In genomic region chr17:31163821-31164220, GRCm38 (mm10) we compare ENCODE assay signal across 33 mouse cellular contexts. TPM values are rescaled to one million over a fixed set of nuclear protein-coding genes. Genes with fewer than 3 reads are reported as not detected.
DNase-seq lines count a peak whose midpoint lies in the region; ATAC-seq and TF ChIP-seq lines count a peak whose summit lies in the region.
"Had no signal": no experiment of that assay in that cellular context is flagged by ENCODE, and none has a peak within 500 bp of the region (broad histone marks: within the 10 kb centered on the region; RNA-seq: fewer than 3 reads in every experiment).

No protein-coding gene starts in this region.

- peak overlapping the region; percentile 29; the same call in 1 of the 2 replicates for H3K4me2 ChIP-seq in stomach, postnatal 0 days (replicated peaks; ENCODE audit: low read depth)
- H3K4me2 ChIP-seq: embryonic facial prominence, embryonic 12.5 days; embryonic facial prominence, embryonic 15.5 days; forebrain, embryonic 15.5 days; heart, embryonic 13.5 days; hindbrain, embryonic 12.5 days; hindbrain, embryonic 15.5 days had no signal

- H3K36me3 ChIP-seq in stomach, postnatal 0 days (ENCODE audit: control insufficient read depth, insufficient read depth, low read length), result no peaks in the 10 kb centered on the region
- H3K36me3 ChIP-seq: embryonic facial prominence, embryonic 12.5 days; embryonic facial prominence, embryonic 15.5 days; forebrain, embryonic 15.5 days; G1E; heart, embryonic 10.5 days; heart, embryonic 13.5 days; hindbrain, embryonic 12.5 days; hindbrain, embryonic 15.5 days had no signal

- intact Hi-C loops in left cerebral cortex, postnatal 36 days (cut with DNase I), result no loop called here

- peak overlapping the region; percentile 18; the same call in 1 of the 2 replicates for H3K4me3 ChIP-seq in stomach, postnatal 0 days (ENCODE audit: low read depth, low read length)
- H3K4me3 ChIP-seq: embryonic facial prominence, embryonic 12.5 days; embryonic facial prominence, embryonic 15.5 days; forebrain, embryonic 15.5 days; heart, embryonic 10.5 days; heart, embryonic 13.5 days; hindbrain, embryonic 12.5 days; hindbrain, embryonic 15.5 days had no signal

- H3K9ac ChIP-seq in stomach, postnatal 0 days (ENCODE audit: low read length), result peak overlapping the region; percentile 41
- H3K9ac ChIP-seq: embryonic facial prominence, embryonic 12.5 days; embryonic facial prominence, embryonic 15.5 days; forebrain, embryonic 15.5 days; heart, embryonic 13.5 days; hindbrain, embryonic 12.5 days; hindbrain, embryonic 15.5 days had no signal

- no peaks in the 10 kb centered on the region for H3K9me3 ChIP-seq in stomach, postnatal 0 days (ENCODE audit: control insufficient read depth, low read length)
- H3K9me3 ChIP-seq: embryonic facial prominence, embryonic 12.5 days; embryonic facial prominence, embryonic 15.5 days; forebrain, embryonic 15.5 days; hindbrain, embryonic 12.5 days; hindbrain, embryonic 15.5 days had no signal

- H3K27ac ChIP-seq in stomach, postnatal 0 days (replicated peaks), result peak overlapping the region; percentile 79
- H3K27ac ChIP-seq: embryonic facial prominence, embryonic 12.5 days; embryonic facial prominence, embryonic 15.5 days; forebrain, embryonic 15.5 days; heart, embryonic 10.5 days; heart, embryonic 13.5 days; hindbrain, embryonic 12.5 days; hindbrain, embryonic 15.5 days had no signal

- no peaks in the 10 kb centered on the region for H3K4me1 ChIP-seq in stomach, postnatal 0 days (replicated peaks; ENCODE audit: control insufficient read depth, insufficient read depth)
- H3K4me1 ChIP-seq: embryonic facial prominence, embryonic 12.5 days; embryonic facial prominence, embryonic 15.5 days; forebrain, embryonic 15.5 days; heart, embryonic 13.5 days; hindbrain, embryonic 15.5 days had no signal

- DNase-seq in stomach, postnatal 0 days (ENCODE audit: low spot score), result no peak
- peak; percentile 83 for DNase-seq in thymus, postnatal 0 days (ENCODE audit: low spot score)
- DNase-seq in thymus, postnatal 25 days, result peak; percentile 75
- DNase-seq in spleen, adult 12 weeks (ENCODE audit: low spot score), result no peak
- DNase-seq in left cerebral cortex, postnatal 36 days (ENCODE audit: low spot score in 2 of 2), result no peak
- no peak for DNase-seq in heart, adult 8-10 months (ENCODE audit: low spot score)
- DNase-seq in kidney, postnatal 36 days, result no peak
- DNase-seq: adrenal gland, adult 2 months; adrenal gland, postnatal 14 days; B cell, adult 2 months; cerebellum, adult 11 months; cerebellum, adult 2 months; cerebellum, adult 9-11 months; cerebellum, postnatal 25 days; gastrocnemius, postnatal 25 days; heart, adult 18-20 months; heart, postnatal 14 days had no signal

- TF ChIP-seq CTCF in stomach, postnatal 0 days (IDR thresholded peaks at IDR 0.05; ENCODE audit: low read depth), result no peak

- no peak for ATAC-seq in stomach, postnatal 0 days (ENCODE audit: low FRiP score, low TSS enrichment)
- ATAC-seq: forebrain, embryonic 15.5 days had no signal

- H3K27me3 ChIP-seq in stomach, postnatal 0 days (ENCODE audit: control insufficient read depth, insufficient read depth, low read length), result no peaks in the 10 kb centered on the region
- H3K27me3 ChIP-seq: embryonic facial prominence, embryonic 12.5 days; embryonic facial prominence, embryonic 15.5 days; forebrain, embryonic 15.5 days; heart, embryonic 13.5 days; hindbrain, embryonic 12.5 days; hindbrain, embryonic 15.5 days had no signal

- 73% methylated on average over 2 of the region's 2 CpGs for WGBS in stomach, postnatal 0 days

- no peak for TF ChIP-seq EP300 in stomach, postnatal 0 days (optimal IDR thresholded peaks at IDR 0.05)

RNA-seq across cellular contexts. Expression of gene Tff1, which starts 1.3 kb away (rescaled TPM):
- 9,478 and 9,587 TPM in 2 replicates for polyA plus RNA-seq in stomach, postnatal 0 days (2015; fragmentation: Nextera tagmentation; extraction: Ambion mirVana)
- 4.3 and 7.4 TPM in 2 replicates for polyA plus RNA-seq in thymus, postnatal 0 days (2015; fragmentation: Nextera tagmentation; extraction: Ambion mirVana)
- total RNA-seq in left cerebral cortex, postnatal 36 days (2021), result not detected
- not detected for total RNA-seq in heart, adult 8-10 months (2022)
- total RNA-seq: adrenal gland, adult 2 months; adrenal gland, postnatal 14 days; adrenal gland, postnatal 4 days; common myeloid progenitor, adult 5-6 weeks; G1E; gastrocnemius, adult 8-10 months; gastrocnemius, postnatal 25 days; heart, adult 18-20 months; heart, postnatal 14 days; hematopoietic stem cell, adult 5-6 weeks had no signal
- polyA plus RNA-seq: cerebellum, adult 2 months; embryonic facial prominence, embryonic 12.5 days; embryonic facial prominence, embryonic 15.5 days; forebrain, embryonic 11.5 days; forebrain, embryonic 15.5 days; G1E; heart, embryonic 13.5 days; heart, embryonic 16.5 days; hindbrain, embryonic 12.5 days; hindbrain, embryonic 15.5 days had no signal

RNA-seq across cellular contexts. Expression of gene Tff2, which starts 19.7 kb away (rescaled TPM):
- 866 and 948 TPM in 2 replicates for polyA plus RNA-seq in stomach, postnatal 0 days (2015; fragmentation: Nextera tagmentation; extraction: Ambion mirVana)
- 1.2 and 1.4 TPM in 2 replicates for polyA plus RNA-seq in thymus, postnatal 0 days (2015; fragmentation: Nextera tagmentation; extraction: Ambion mirVana)
- not detected for total RNA-seq in left cerebral cortex, postnatal 36 days (2021)
- not detected for total RNA-seq in heart, adult 8-10 months (2022)
- total RNA-seq: adrenal gland, adult 2 months; adrenal gland, postnatal 14 days; CH12.LX; common myeloid progenitor, adult 5-6 weeks; G1E; gastrocnemius, adult 8-10 months; gastrocnemius, postnatal 25 days; heart, adult 18-20 months; hematopoietic stem cell, adult 5-6 weeks had no signal
- polyA plus RNA-seq: adrenal gland, adult 2 months; cerebellum, adult 2 months; embryonic facial prominence, embryonic 12.5 days; forebrain, embryonic 11.5 days; forebrain, embryonic 15.5 days; G1E; heart, embryonic 10.5 days; heart, embryonic 13.5 days; heart, embryonic 16.5 days; hindbrain, embryonic 12.5 days; hindbrain, embryonic 15.5 days had no signal

RNA-seq across cellular contexts. Expression of gene Tff3, which starts 34.4 kb away (rescaled TPM):
- polyA plus RNA-seq in stomach, postnatal 0 days (2015; fragmentation: Nextera tagmentation; extraction: Ambion mirVana), result 8.3 and 10.5 TPM in 2 replicates
- 7.1 and 8.7 TPM in 2 replicates for polyA plus RNA-seq in thymus, postnatal 0 days (2015; fragmentation: Nextera tagmentation; extraction: Ambion mirVana)
- total RNA-seq in left cerebral cortex, postnatal 36 days (2021), result not detected
- not detected for total RNA-seq in heart, adult 8-10 months (2022)
- total RNA-seq: adrenal gland, adult 2 months; adrenal gland, postnatal 4 days; CH12.LX; common myeloid progenitor, adult 5-6 weeks; G1E; gastrocnemius, adult 8-10 months; gastrocnemius, postnatal 25 days; heart, adult 18-20 months; heart, postnatal 14 days; hematopoietic stem cell, adult 5-6 weeks had no signal
- polyA plus RNA-seq: embryonic facial prominence, embryonic 12.5 days; embryonic facial prominence, embryonic 15.5 days; G1E; heart, embryonic 13.5 days; hindbrain, embryonic 12.5 days had no signal

RNA-seq across cellular contexts. Expression of gene Tmprss3, which starts 35.0 kb away (rescaled TPM):
- 0.39 TPM in 2 replicates for polyA plus RNA-seq in stomach, postnatal 0 days (2015; fragmentation: Nextera tagmentation; extraction: Ambion mirVana)
- polyA plus RNA-seq in thymus, postnatal 0 days (2015; fragmentation: Nextera tagmentation; extraction: Ambion mirVana), result 0.13 and 0.25 TPM in 2 replicates
- not detected for total RNA-seq in left cerebral cortex, postnatal 36 days (2021)
- not detected for total RNA-seq in heart, adult 8-10 months (2022)
- total RNA-seq: adrenal gland, adult 2 months; adrenal gland, postnatal 14 days; CH12.LX; G1E; gastrocnemius, adult 8-10 months; gastrocnemius, postnatal 25 days; heart, adult 18-20 months; heart, postnatal 14 days had no signal
- polyA plus RNA-seq: adrenal gland, adult 2 months; forebrain, embryonic 11.5 days; forebrain, embryonic 15.5 days; G1E; gonadal fat pad, adult 2 months; heart, embryonic 10.5 days; heart, embryonic 13.5 days; heart, embryonic 16.5 days; hindbrain, embryonic 15.5 days had no signal

RNA-seq across cellular contexts. Expression of gene Ubash3a, which starts 43.9 kb away (rescaled TPM):
- 0.13 and 0.18 TPM in 2 replicates for polyA plus RNA-seq in stomach, postnatal 0 days (2015; fragmentation: Nextera tagmentation; extraction: Ambion mirVana)
- 66.8 and 75.0 TPM in 2 replicates for polyA plus RNA-seq in thymus, postnatal 0 days (2015; fragmentation: Nextera tagmentation; extraction: Ambion mirVana)
- total RNA-seq in left cerebral cortex, postnatal 36 days (2021), result not detected
- total RNA-seq in heart, adult 8-10 months (2022), result under 1 TPM in 2 of 4 experiments, not detected in 2; 0.11 to 0.19 TPM
- total RNA-seq: gastrocnemius, adult 8-10 months had no signal
- polyA plus RNA-seq: cerebellum, adult 2 months; G1E; hindbrain, embryonic 12.5 days; hindbrain, embryonic 15.5 days had no signal

Comparison
In these comparisons a context has a peak if more than half of its experiments do, and no peak if none do; other contexts are left out.
1. DNase-seq: peak in thymus, postnatal 0 days (single experiment) and thymus, postnatal 25 days (single experiment); none in stomach, postnatal 0 days (single experiment), spleen, adult 12 weeks (single experiment), left cerebral cortex, postnatal 36 days (0 of 2), heart, adult 8-10 months (single experiment) and kidney, postnatal 36 days (0 of 2).